Mouse (Mus musculus) ES-E14 (cell line): ENCODE measurements at regions not wholly inside any gene's neighbourhood (a gene's known extent, or its start where the extent isn't known, plus 50 kb on each side); places are given as distances from the start of the nearest gene placed in this dataset.

Experiments used
- HCFC1 ChIP-seq: IDR thresholded peaks from 2 replicates; pipeline ENCODE4 v1.6.1; 2012; ENCODE audit warnings: low read length, inconsistent platforms, borderline replicate concordance; ENCODE audit not compliant: insufficient read depth
- MAFK ChIP-seq: IDR thresholded peaks from 2 replicates; pipeline ENCODE4 v1.6.1; 2014; ENCODE audit warnings: mild to moderate bottlenecking, low read depth, low read length, inconsistent platforms; ENCODE audit not compliant: insufficient read depth
- ZC3H11A ChIP-seq: IDR thresholded peaks from 2 replicates; pipeline ENCODE4 v1.6.1; 2012; ENCODE audit warnings: low read depth, mild to moderate bottlenecking, inconsistent platforms, low read length, borderline replicate concordance

DNA sequence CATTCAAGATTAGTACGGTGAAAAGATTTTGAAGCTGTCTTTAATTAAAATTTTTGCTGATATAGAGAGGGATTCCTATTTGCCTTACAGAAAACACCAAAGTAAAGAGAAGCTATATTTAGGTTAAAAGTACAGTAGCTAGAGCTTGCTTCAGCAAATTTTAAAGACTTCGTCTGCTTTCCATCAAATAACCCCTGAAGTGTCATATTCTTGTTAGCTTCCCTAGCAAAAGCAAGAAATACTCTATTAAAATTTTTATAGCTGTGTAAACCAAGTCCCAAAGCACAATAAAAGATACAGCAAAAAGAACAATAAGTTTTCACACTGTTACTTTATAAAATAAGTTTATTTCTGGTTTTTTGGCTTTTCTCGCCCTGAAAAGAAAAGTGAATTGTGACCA, 372.3 kb downstream of the Olfm3 start:
- TF ChIP-seq ZC3H11A, result no peak
- no peak for TF ChIP-seq HCFC1
- TF ChIP-seq MAFK, result no peak
